Mouse (Mus musculus) heart, embryonic 15.5 days (tissue): ENCODE measurements at regions not wholly inside any gene's neighbourhood (a gene's known extent, or its start where the extent isn't known, plus 50 kb on each side); places are given as distances from the start of the nearest gene placed in this dataset.

Experiments used
- ATAC-seq: fragments of 200-750 bp; cut with Nextera tagmentation; replicated peaks from 2 replicates; pipeline ENCODE4 v1.8.0; 2017; ENCODE audit warnings: low read depth, moderate TSS enrichment; ENCODE audit not compliant: insufficient number of reproducible peaks, insufficient read depth, low FRiP score
- H3K27ac ChIP-seq: fragments of 300-500 bp; sonication (generic); 2 replicates; pipeline ENCODE4 v1.5.1; 2015; ENCODE audit warnings: mild to moderate bottlenecking, inconsistent platforms
- H3K27me3 ChIP-seq: fragments of 300-500 bp; sonication (generic); 2 replicates; pipeline ENCODE4 v1.6.1; 2015; ENCODE audit warnings: inconsistent platforms
- H3K36me3 ChIP-seq: fragments of 300-500 bp; sonication (generic); 2 replicates; pipeline ENCODE4 v1.6.1; 2015; ENCODE audit warnings: mild to moderate bottlenecking, inconsistent platforms
- H3K4me1 ChIP-seq: fragments of 300-500 bp; sonication (generic); replicated peaks from 2 replicates; pipeline ENCODE4 v1.6.1; 2015; ENCODE audit warnings: inconsistent platforms
- H3K4me2 ChIP-seq: fragments of 300-500 bp; sonication (generic); 2 replicates; pipeline ENCODE4 v1.6.1; 2015; ENCODE audit warnings: inconsistent platforms, mild to moderate bottlenecking, moderate library complexity
- H3K4me3 ChIP-seq: fragments of 300-500 bp; sonication (generic); 2 replicates; pipeline ENCODE4 v1.5.1; 2015; ENCODE audit warnings: mild to moderate bottlenecking, inconsistent platforms
- H3K9ac ChIP-seq: fragments of 300-500 bp; sonication (generic); 2 replicates; pipeline ENCODE4 v1.6.1; 2015; ENCODE audit warnings: mild to moderate bottlenecking, inconsistent platforms
- H3K9me3 ChIP-seq: fragments of 300-500 bp; sonication (generic); replicated peaks from 2 replicates; pipeline ENCODE4 v1.6.1; 2016; ENCODE audit warnings: inconsistent platforms
- WGBS: fragments of 180-500 bp; shearing (Covaris S2); methylation state at CpG from one replicate; pipeline ENCODE4 v1.1.7; 2015; ENCODE audit warnings: mixed read lengths; 5-methylcytosine and 5-hydroxymethylcytosine counted together

DNA sequence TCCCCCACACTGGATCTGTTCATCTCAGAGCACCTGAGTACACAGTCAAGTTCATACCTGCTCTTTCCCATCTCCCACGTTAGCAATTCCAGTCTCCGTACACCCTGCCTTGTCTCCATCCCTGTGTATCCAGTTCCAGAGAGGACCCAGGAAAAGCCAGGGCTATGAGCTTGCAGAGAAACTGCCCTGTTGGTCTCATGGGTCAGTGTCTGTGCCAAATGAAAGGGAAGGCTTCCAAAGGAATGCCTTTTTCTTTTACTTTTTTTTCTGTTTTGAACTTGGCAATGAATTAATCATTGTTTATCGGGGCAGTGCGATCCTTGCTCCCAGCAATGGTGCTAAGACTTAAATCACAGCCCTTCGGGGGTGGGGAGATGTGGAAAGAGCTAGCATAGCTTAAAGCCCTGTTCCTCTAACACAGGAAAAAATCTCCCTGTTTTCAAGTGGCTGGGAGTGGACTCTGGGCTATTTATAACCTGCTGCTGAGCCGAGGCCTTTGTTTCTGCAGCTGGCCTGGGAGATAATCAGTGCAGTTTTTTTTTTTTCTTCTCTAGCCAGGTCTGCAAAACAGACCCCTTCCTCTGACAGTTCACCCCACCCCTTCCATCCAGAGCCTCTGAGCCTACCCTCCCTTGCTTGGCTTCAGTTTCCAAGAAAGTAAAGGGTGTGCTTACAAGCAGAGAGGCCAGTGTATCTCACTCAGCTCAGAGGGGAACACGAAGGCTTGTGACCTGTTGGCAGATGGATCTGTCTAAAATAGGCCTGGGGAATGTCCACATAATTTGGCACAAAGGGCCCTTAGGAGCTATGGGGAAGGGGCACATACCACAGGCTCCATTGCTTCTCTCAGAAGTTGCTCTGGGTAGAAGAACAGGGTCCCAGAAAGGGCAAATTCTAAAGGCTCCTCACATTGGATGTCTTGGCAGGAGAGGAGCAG, 308.6 kb downstream of the Gm49356 start:
- H3K27ac ChIP-seq: peak overlapping the region; percentile 95
- H3K4me3 ChIP-seq: peak overlapping the region; percentile 14
- no peaks in the 10 kb centered on the region for H3K27me3 ChIP-seq
- H3K36me3 ChIP-seq: no peaks in the 10 kb centered on the region
- 8% methylated on average over 7 of the region's 7 CpGs for WGBS
- H3K4me2 ChIP-seq: peak overlapping the region; percentile 49
- H3K4me1 ChIP-seq: peaks cover 64% of the 10 kb centered on the region
- no peak overlapping the region for H3K9ac ChIP-seq
- no peaks in the 10 kb centered on the region for H3K9me3 ChIP-seq
- ATAC-seq: peak; percentile 90

DNA sequence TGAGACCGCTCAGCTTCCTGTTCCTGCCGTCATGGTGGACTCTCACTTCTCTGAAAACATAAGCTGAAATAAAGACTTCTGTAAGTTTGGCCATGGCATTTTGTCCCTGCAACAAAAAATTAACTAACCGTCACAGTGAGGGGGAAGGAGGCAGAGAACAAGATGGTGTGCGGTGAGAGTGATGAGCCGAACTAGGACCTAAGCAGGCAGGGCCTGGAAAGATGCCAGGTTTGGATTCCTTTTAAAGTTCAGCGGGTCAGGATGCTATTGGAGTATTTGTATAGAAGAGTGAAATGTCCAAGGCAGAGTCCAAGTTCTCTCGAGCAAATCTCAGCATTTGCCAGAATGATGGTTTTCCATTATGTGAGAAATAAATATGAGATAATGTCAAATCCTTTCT, 312.3 kb downstream of the Gm49356 start:
- no peak overlapping the region for H3K4me2 ChIP-seq
- no peak for ATAC-seq
- H3K9me3 ChIP-seq: no peaks in the 10 kb centered on the region
- H3K27me3 ChIP-seq: no peaks in the 10 kb centered on the region
- H3K4me1 ChIP-seq: peaks cover 70% of the 10 kb centered on the region
- WGBS: 41% methylated on average over 7 of the region's 7 CpGs
- H3K9ac ChIP-seq: no peak overlapping the region
- no peaks in the 10 kb centered on the region for H3K36me3 ChIP-seq
- peak overlapping the region; percentile 58 for H3K27ac ChIP-seq
- no peak overlapping the region for H3K4me3 ChIP-seq

DNA sequence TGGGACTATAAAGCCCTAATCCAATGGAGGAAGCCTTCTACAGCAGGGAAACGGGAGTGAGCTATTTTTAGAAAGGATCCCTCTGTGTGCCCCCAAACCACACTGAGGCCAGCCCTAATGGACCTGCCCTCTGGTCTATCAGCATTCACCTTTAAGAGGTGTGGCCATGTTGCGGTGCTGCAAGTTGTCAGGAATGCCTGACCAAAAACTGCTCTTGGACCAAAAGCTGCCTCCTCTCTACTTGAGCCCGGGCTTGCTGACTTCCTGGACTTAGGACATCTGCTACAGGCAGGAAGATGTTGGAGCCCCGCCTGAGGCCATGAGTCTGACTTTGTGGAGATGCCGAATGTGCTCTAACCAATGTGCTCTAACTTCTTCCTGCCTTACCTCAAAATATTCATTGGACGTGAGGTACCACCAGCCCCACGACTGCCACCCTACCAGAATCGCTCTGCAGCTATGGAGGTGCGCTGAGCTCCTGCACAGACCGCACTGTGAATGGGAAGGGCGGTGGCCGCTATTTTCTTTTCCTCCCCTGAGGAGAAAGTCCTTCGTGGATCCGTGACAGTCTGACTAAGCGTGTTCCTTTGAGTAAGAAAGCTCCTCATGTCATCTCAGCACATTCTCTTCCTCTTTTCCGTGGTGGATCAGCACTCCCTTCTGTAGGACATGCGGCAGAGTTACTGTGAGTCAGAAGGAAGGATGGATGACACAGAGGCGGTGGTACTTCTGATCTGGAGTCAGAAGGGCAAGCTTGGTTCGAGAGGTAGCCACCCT, 313.0 kb downstream of the Gm49356 start:
- Histone ChIP-seq H3K4me2 (no peak overlapping the region), H3K27me3 (no peaks in the 10 kb centered on the region), H3K4me1 (peaks cover 63% of the 10 kb centered on the region), H3K27ac (peak overlapping the region; percentile 58), H3K4me3 (no peak overlapping the region), H3K36me3 (no peaks in the 10 kb centered on the region), H3K9me3 (no peaks in the 10 kb centered on the region), H3K9ac (no peak overlapping the region)
- 65% methylated on average over 19 of the region's 19 CpGs for WGBS
- no peak for ATAC-seq

DNA sequence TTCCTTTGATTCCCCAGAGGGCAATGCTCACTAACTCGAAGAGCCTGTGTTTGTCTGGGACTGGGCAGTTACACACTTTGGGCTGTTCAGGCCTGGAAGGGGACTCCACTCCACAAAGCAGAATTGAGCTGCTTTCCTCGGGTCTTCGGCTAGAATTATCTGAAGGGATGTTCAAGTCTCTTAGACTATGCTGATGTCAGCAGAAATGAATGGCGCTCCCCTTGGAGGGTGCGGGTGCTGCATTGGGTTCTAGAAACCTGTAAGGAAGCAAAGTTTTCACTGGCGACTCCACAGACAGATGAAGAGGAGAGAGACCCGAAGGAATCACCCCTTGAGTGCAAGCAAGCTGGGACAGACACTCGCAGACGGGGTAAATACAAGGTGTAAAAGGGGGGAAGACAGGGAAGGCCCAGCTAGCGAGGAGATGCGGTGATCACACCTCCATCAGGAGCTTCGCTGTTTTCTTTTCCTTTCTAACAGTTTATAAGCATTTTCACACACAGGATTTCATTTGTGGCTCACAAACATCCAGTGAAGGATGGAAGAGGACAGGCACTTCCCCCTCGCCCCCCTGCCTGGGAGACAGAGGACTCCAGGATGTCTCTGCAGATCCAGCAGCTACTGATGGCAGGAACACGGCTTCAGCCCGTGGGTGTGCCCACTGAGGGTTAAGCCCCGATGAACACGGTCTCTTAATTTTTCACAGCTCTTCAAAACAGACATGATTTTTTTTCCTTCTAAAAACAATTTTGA, 314.2 kb downstream of the Gm49356 start:
- Histone ChIP-seq H3K27ac (0 out of 2 replicates have a peak overlapping the region, but pooled peaks have one; percentile 3), H3K4me3 (no peak overlapping the region), H3K9ac (no peak overlapping the region), H3K27me3 (no peaks in the 10 kb centered on the region), H3K9me3 (no peaks in the 10 kb centered on the region), H3K4me1 (peaks cover 58% of the 10 kb centered on the region), H3K36me3 (no peaks in the 10 kb centered on the region), H3K4me2 (no peak overlapping the region)
- ATAC-seq: no peak
- 65% methylated on average over 17 of the region's 17 CpGs for WGBS

DNA sequence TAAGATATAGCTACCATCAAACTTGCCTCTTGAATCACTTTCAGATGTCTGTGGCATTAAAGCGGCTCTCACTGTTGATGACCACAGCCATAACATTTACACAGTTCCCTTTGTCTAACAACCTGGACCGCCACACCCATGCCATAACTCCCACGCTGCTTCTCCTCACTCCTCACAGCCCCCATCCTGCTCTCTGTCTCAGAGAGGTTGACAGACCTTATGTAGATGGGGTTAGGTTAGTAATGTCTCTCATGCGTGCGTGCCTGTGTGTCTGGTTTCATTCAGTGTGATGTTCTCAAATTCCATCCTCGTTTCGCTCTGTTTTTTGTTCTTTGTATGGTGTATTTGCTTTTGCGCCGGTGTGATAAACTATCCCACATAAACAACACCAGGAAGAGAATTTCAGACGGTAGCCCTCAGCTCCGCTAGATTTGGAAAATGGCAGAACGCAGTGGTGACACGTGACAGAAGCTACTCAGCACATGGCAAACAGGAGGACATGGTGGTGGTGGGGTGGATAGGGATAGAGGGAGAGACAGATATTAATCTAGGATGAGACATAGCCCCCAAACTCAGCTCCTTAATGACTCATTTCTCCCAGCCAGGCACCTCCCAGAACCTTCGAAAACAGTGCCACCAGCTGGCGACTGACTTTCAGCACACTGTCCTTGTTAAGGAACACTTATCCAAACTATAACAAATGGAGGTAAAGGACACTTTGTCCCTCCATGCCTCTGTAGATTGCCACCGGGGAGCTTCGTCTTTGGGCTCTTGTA, 314.9 kb downstream of the Gm49356 start:
- H3K27ac ChIP-seq: peak overlapping the region; percentile 1; the same call in 1 of the 2 replicates
- 57% methylated on average over 17 of the region's 17 CpGs for WGBS
- no peak; the same call in 1 of the 2 replicates for ATAC-seq
- no peaks in the 10 kb centered on the region for H3K27me3 ChIP-seq
- H3K4me1 ChIP-seq: peaks cover 50% of the 10 kb centered on the region
- H3K4me3 ChIP-seq: no peak overlapping the region
- H3K9ac ChIP-seq: no peak overlapping the region
- peak overlapping the region; percentile 13; the same call in 1 of the 2 replicates for H3K4me2 ChIP-seq
- no peaks in the 10 kb centered on the region for H3K9me3 ChIP-seq
- no peaks in the 10 kb centered on the region for H3K36me3 ChIP-seq

DNA sequence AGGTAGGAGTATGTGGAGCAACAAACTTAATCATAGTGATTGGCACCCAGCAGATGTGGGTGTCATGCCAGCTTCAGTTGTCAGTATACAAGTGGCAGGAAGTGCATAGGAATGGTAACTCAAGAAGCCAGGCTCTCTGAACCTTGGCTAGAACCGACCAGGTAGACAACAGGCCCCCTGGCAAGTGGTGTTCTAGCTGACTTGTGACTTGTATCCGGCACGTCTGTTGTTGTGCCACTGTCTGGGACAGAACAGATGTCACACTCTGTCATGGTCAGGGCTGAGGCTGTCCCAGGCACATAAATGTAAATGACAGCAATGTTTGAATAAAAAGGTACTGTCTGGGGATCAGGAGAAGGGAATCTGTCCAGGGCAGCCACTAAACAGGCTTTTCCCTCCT, 316.0 kb downstream of the Gm49356 start:
- peaks cover 50% of the 10 kb centered on the region for H3K4me1 ChIP-seq
- H3K27me3 ChIP-seq: no peaks in the 10 kb centered on the region
- no peak overlapping the region for H3K4me3 ChIP-seq
- H3K9me3 ChIP-seq: no peaks in the 10 kb centered on the region
- WGBS: 74% methylated on average over 3 of the region's 3 CpGs
- no peaks in the 10 kb centered on the region for H3K36me3 ChIP-seq
- H3K27ac ChIP-seq: peak overlapping the region; percentile 77
- H3K9ac ChIP-seq: no peak overlapping the region
- no peak overlapping the region for H3K4me2 ChIP-seq
- no peak for ATAC-seq

DNA sequence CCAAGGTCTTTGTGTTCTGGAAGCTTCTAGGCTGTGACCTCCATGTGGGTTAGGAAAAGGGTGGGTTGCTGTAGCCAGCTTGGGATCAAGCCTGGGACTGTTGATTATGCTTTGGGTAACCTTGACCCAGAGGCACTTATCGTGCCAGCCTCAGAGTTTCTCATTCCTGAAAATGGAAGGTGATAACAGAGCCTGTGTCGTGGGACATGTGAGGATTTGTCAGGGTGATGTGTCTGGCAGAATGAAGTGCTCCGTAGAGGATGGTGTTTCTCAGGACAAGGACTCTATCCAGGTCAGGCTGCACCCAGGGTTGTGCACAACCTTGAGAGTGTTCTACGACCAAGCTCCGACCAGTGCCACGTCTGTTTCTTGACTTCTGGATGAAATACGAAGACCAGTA, 316.4 kb downstream of the Gm49356 start:
- H3K4me3 ChIP-seq: no peak overlapping the region
- no peaks in the 10 kb centered on the region for H3K27me3 ChIP-seq
- peak overlapping the region; percentile 77 for H3K27ac ChIP-seq
- no peak overlapping the region for H3K9ac ChIP-seq
- WGBS: 46% methylated on average over 7 of the region's 7 CpGs
- H3K36me3 ChIP-seq: no peaks in the 10 kb centered on the region
- no peak; the same call in 1 of the 2 replicates for ATAC-seq
- H3K4me1 ChIP-seq: peaks cover 48% of the 10 kb centered on the region
- no peaks in the 10 kb centered on the region for H3K9me3 ChIP-seq
- H3K4me2 ChIP-seq: no peak overlapping the region

DNA sequence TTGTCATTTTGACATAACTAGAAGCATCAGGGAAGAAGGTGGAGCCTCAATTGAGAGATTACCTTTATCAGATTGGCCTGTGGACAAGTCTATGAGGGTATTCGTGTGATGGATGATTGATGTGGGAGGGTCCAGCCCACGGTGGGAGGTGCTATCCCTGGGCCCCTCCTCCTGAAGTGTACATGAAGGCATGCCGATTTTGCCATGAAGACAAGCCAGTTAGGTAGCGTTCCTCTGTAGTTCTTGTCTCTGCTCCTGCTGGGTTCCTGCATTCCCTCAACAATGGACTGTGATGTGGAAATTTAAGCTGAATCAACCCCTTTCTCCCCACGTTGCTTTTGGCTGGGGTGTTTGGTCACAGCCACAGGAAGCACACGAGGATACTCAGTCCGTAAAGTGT, 317.5 kb downstream of the Gm49356 start:
- no peaks in the 10 kb centered on the region for H3K27me3 ChIP-seq
- no peak overlapping the region for H3K9ac ChIP-seq
- no peaks in the 10 kb centered on the region for H3K9me3 ChIP-seq
- 74% methylated on average over 7 of the region's 7 CpGs for WGBS
- H3K4me3 ChIP-seq: no peak overlapping the region
- H3K4me2 ChIP-seq: no peak overlapping the region
- no peak for ATAC-seq
- no peak overlapping the region for H3K27ac ChIP-seq
- no peaks in the 10 kb centered on the region for H3K36me3 ChIP-seq
- H3K4me1 ChIP-seq: peaks cover 39% of the 10 kb centered on the region

DNA sequence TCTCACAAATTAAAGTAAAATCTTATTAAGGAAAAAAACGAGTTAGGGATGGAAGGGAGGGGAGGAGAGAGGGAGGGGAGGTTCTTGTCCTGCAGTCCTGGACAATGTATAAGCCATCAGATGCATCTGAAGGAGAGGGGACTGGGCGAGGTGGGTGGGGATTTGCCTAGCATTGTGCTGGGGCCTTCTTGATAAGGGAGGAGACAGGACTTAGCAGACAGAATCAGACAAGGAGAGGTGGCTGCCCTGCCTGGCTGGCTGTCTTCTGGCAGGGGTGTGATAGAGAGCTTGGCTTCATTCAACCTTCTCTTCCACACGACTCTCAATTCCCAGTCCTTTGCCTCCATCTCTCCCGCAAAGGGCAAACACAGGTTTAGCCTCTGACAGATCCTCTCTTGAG, 318.9 kb downstream of the Gm49356 start:
- no peak overlapping the region for H3K9ac ChIP-seq
- no peak overlapping the region for H3K4me2 ChIP-seq
- 44% methylated on average over 4 of the region's 4 CpGs for WGBS
- no peak overlapping the region for H3K27ac ChIP-seq
- H3K4me1 ChIP-seq: peaks cover 26% of the 10 kb centered on the region
- no peak for ATAC-seq
- H3K36me3 ChIP-seq: no peaks in the 10 kb centered on the region
- H3K4me3 ChIP-seq: no peak overlapping the region
- no peaks in the 10 kb centered on the region for H3K27me3 ChIP-seq
- H3K9me3 ChIP-seq: no peaks in the 10 kb centered on the region

DNA sequence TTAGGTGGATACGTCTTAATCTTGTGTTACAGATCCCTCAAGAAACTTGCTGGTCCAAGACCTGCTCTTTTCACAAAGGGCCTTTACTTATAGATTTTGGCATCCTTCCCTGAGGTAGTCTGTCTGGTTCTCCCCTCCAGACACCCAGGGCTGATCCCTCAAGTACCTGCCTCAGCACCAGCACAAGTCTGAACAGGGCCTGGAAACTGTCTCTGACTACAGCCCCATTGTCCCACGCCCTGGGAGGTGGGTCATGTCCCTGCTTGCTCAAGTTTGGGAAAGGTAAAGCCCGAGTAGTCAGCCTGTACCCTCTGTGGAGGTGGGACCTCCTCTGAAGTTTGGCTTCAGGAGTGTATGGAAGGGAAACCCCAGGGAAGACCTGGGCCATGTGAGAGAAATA, 323.3 kb downstream of the Gm49356 start:
- no peaks in the 10 kb centered on the region for H3K36me3 ChIP-seq
- 59% methylated on average over 3 of the region's 3 CpGs for WGBS
- no peaks in the 10 kb centered on the region for H3K27me3 ChIP-seq
- H3K4me3 ChIP-seq: no peak overlapping the region
- no peaks in the 10 kb centered on the region for H3K9me3 ChIP-seq
- H3K27ac ChIP-seq: no peak overlapping the region
- H3K4me1 ChIP-seq: peaks cover 4% of the 10 kb centered on the region
- ATAC-seq: no peak
- no peak overlapping the region for H3K4me2 ChIP-seq
- H3K9ac ChIP-seq: no peak overlapping the region
